Mouse (Mus musculus) liver, adult 2 months (tissue): ENCODE results near the gene Kcnh1. TPM values are rescaled to one million over a fixed set of nuclear protein-coding genes. Genes with fewer than 3 reads are reported as not detected.

Source experiments
- DNase-seq: peaks from one replicate; pipeline ENCODE4 v3.0.0-alpha.2; 2011; ENCODE audit warnings: low read depth, low spot score; ENCODE audit errors: extremely low read depth
- H3K27ac ChIP-seq: fragments of 200-500 bp; replicated peaks from 2 replicates; pipeline ENCODE4 v1.5.1; 2012; ENCODE audit warnings: low read depth, mild to moderate bottlenecking, control low read depth, inconsistent platforms, low read length; ENCODE audit not compliant: insufficient read depth
- H3K27me3 ChIP-seq: fragments of 200-500 bp; 2 replicates; pipeline ENCODE4 v1.6.1; 2012; ENCODE audit warnings: mild to moderate bottlenecking, moderate library complexity, low read length, inconsistent platforms; ENCODE audit not compliant: control insufficient read depth, insufficient read depth
- H3K36me3 ChIP-seq: fragments of 200-500 bp; 2 replicates; pipeline ENCODE4 v1.6.1; 2012; ENCODE audit warnings: low read length, inconsistent platforms; ENCODE audit not compliant: control insufficient read depth, insufficient read depth
- H3K4me1 ChIP-seq: fragments of 200-500 bp; 2 replicates; pipeline ENCODE4 v1.6.1; 2011; ENCODE audit warnings: low read length; ENCODE audit not compliant: control insufficient read depth, insufficient read depth
- H3K4me3 ChIP-seq: fragments of 200-500 bp; 2 replicates; pipeline ENCODE4 v1.5.1; 2011; ENCODE audit warnings: low read depth, mild to moderate bottlenecking, control low read depth, low read length, moderate library complexity; ENCODE audit not compliant: insufficient read depth
- H3K79me2 ChIP-seq: fragments of 200-500 bp; 2 replicates; pipeline ENCODE4 v1.6.1; 2012; ENCODE audit warnings: inconsistent platforms, mild to moderate bottlenecking, low read length, moderate library complexity; ENCODE audit not compliant: control insufficient read depth, insufficient read depth
- H3K9ac ChIP-seq: fragments of 200-500 bp; 2 replicates; pipeline ENCODE4 v1.6.1; 2012; ENCODE audit warnings: low read depth, mild to moderate bottlenecking, control low read depth, inconsistent platforms, low read length
- CTCF ChIP-seq: fragments of 200-500 bp; IDR thresholded peaks from 2 replicates; pipeline ENCODE4 v1.5.1; 2011; ENCODE audit warnings: low read depth, low read length, control low read depth
- POLR2A ChIP-seq: fragments of 200-500 bp; IDR thresholded peaks from 2 replicates; pipeline ENCODE4 v1.6.1; 2011; ENCODE audit warnings: low read length, control low read depth; ENCODE audit not compliant: insufficient read depth; ENCODE audit errors: extremely low read depth
- WGBS: fragments of 180-500 bp; shearing (Covaris S2); methylation state at CpG from one replicate; pipeline ENCODE4 v1.1.7; 2018; 5-methylcytosine and 5-hydroxymethylcytosine counted together
- polyA plus RNA-seq: library from polyadenylated mRNA; depleted of rRNA; stranded (reverse); fragments of >200 nt; gene quantifications from 2 replicates; pipeline ENCODE4 v1.2.3, GENCODE M21; 2012
- total RNA-seq: library from RNA; depleted of rRNA; stranded (reverse); fragments of >200 nt; gene quantifications from 2 replicates; pipeline ENCODE4 v1.2.3, GENCODE M21; 2014

The Kcnh1 gene
- total and polyA plus RNA-seq, 2 experiments: not detected

DNA sequence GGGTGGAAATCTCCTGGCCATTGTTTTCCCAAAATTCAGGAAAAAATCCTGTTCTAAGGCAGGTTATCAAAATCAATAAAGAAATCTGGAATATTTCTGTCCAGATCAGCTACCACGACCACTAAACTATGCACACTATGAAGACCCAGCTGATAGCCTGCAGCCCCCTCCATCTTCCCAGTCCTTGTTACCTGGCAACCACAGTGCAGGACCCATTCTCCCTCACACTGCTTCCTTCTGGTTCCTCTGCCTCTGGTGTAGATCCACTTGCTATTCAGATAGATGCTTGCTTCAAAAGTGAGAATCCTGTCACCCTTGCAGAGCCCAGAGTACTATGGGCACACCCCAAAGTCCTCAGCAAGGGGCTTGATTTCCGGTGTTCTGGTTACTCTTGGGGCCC is 351.5 kb downstream of the Kcnh1 start:
- Histone ChIP-seq H3K27ac (no peak overlapping the region), H3K36me3 (no peaks in the 10 kb centered on the region), H3K4me1 (peaks cover 5% of the 10 kb centered on the region), H3K9ac (no peak overlapping the region), H3K4me3 (no peak overlapping the region), H3K27me3 (no peaks in the 10 kb centered on the region), H3K79me2 (no peaks in the 10 kb centered on the region)
- TF ChIP-seq POLR2A: no peak
- TF ChIP-seq CTCF: no peak
- no peak for DNase-seq
- WGBS: 70% methylated on average over 2 of the region's 2 CpGs

DNA sequence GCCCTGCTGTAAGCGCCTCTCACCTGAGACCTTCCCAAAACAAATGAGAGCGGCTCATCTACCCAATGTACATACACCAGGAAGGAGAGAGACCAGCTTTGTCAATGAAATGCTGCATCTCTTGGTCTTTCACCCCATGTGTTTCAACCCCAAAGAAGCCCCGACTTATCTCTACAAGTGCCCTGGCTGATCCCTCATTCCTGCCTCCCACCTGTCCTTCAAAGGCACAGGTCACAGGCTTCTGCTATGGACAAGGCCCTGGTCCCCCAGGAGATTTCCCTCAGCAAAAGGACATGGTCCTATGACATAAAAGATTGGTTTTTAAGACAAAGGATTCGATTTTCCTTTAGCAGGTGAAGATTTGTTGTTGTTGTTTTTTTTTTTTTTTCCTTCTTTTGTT is 353.1 kb downstream of the Kcnh1 start:
- H3K27ac ChIP-seq: no peak overlapping the region
- no peak for DNase-seq
- H3K4me1 ChIP-seq: peaks cover 5% of the 10 kb centered on the region
- H3K36me3 ChIP-seq: no peaks in the 10 kb centered on the region
- no peak overlapping the region for H3K9ac ChIP-seq
- no peak overlapping the region for H3K4me3 ChIP-seq
- 88% methylated on average over 4 of the region's 4 CpGs for WGBS
- H3K79me2 ChIP-seq: no peaks in the 10 kb centered on the region
- no peaks in the 10 kb centered on the region for H3K27me3 ChIP-seq
- TF ChIP-seq CTCF (no peak), POLR2A (no peak)

DNA sequence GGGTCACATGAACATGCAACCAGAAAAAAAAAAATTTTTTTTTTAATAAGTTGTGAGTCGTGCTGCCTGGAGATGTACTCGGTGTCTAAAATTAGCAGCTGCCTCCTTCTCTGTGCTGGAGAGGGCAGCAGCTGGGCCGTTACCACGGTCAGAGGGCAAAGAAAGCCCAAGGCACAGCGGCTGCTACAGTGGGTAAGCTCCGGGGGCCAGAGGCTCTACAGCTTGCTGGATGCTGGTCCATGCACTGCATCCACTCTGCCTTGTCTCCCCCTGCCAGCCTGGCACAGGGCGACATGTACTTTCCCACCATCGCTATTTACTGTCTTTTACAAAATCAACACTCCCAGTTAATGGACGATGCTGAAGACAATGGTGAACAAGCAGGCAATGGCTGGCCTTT is 353.5 kb downstream of the Kcnh1 start:
- DNase-seq: no peak
- Histone ChIP-seq H3K79me2 (no peaks in the 10 kb centered on the region), H3K9ac (no peak overlapping the region), H3K36me3 (no peaks in the 10 kb centered on the region), H3K27me3 (no peaks in the 10 kb centered on the region), H3K27ac (no peak overlapping the region), H3K4me3 (no peak overlapping the region), H3K4me1 (peaks cover 5% of the 10 kb centered on the region)
- WGBS: 87% methylated on average over 9 of the region's 9 CpGs
- no peak for TF ChIP-seq CTCF

DNA sequence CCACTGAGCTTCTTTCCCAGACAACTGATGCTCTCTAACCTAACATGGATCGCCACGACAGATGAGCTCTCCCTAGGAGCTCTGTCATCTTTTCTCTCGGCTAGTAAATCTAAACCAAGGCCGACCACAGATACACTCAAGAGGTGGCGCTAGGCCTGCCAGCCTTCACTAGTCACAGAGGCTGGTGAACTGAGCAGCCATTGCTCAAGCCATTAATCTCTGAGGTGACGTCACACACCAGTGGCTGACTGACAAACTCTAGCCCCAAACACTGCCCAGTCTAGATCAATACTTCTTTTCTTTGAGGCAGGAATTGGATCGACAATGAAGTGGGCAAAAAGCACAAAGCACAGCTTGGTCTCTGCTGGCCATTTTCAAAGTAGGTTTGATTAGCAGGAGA is 354.3 kb downstream of the Kcnh1 start:
- WGBS: 69% methylated on average over 7 of the region's 7 CpGs

DNA sequence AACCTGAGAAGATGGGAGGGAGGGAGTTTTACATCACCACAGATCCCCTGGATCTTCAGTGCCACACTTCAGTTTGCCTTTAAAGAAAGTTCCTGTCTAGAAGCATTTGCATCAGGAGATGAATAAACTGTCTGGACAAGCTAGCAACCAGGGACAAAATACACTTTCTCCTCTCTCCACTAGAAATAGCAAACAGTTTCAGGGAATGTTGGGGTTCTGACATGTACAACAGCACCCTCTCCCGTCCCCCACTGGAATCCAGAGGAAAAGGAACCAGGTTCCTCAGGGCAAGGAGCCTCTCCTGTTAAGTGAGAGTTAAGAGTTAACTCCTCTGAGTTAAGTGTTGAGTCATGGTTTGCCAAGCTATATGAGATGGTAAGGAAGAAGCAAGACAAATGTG is 356.3 kb downstream of the Kcnh1 start:
- no peaks in the 10 kb centered on the region for H3K36me3 ChIP-seq
- H3K9ac ChIP-seq: no peak overlapping the region
- DNase-seq: no peak
- H3K4me3 ChIP-seq: no peak overlapping the region
- H3K79me2 ChIP-seq: no peaks in the 10 kb centered on the region
- H3K27me3 ChIP-seq: no peaks in the 10 kb centered on the region
- H3K4me1 ChIP-seq: peaks cover 5% of the 10 kb centered on the region
- H3K27ac ChIP-seq: no peak overlapping the region
- no peak for TF ChIP-seq POLR2A
- no peak for TF ChIP-seq CTCF
- WGBS: 50% methylated on average over 1 of the region's 1 CpGs

More for the DNA sequence above, 354.3 kb downstream of the Kcnh1 start:
- Histone ChIP-seq H3K9ac (no peak overlapping the region), H3K36me3 (no peaks in the 10 kb centered on the region), H3K4me1 (peaks cover 5% of the 10 kb centered on the region), H3K79me2 (no peaks in the 10 kb centered on the region), H3K27ac (no peak overlapping the region), H3K4me3 (no peak overlapping the region), H3K27me3 (no peaks in the 10 kb centered on the region)
- peak; percentile 67 for DNase-seq
- no peak for TF ChIP-seq POLR2A
- no peak for TF ChIP-seq CTCF

DNA sequence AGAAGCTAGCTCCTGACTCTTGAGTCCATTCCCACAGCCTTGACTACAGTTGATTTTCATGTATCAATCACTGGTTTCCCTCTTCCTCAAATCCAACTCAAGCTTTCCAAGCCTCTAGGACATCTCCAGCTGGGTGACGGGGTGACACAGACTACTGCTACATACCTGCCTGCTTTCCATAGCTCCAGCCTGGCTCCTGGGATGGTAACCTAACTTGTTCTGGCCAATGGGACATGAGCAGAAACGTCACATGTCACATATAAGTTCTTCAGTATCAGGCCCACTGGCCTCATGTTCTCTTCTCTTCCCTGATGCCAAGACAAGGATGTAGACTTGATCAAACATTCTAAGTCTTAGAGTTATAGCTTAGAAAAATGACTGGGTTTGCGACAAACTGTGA is 360.0 kb downstream of the Kcnh1 start:
- WGBS: 91% methylated on average over 3 of the region's 3 CpGs
- no peak overlapping the region for H3K9ac ChIP-seq
- no peaks in the 10 kb centered on the region for H3K79me2 ChIP-seq
- no peaks in the 10 kb centered on the region for H3K36me3 ChIP-seq
- H3K4me1 ChIP-seq: no peaks in the 10 kb centered on the region
- no peak for DNase-seq
- no peak for TF ChIP-seq POLR2A
- H3K4me3 ChIP-seq: no peak overlapping the region
- no peak overlapping the region for H3K27ac ChIP-seq
- H3K27me3 ChIP-seq: no peaks in the 10 kb centered on the region
